Mouse (Mus musculus): ENCODE data around the gene Thap2.

- TF ChIP-seq CTCF (IDR thresholded peaks at IDR 0.05; ENCODE audit: extremely low read depth, insufficient read depth, low read length): no peak
- TF ChIP-seq POLR2A (IDR thresholded peaks at IDR 0.05; ENCODE audit: extremely low read depth, insufficient read depth, low read length): no peak
Measured at GRCm38 (mm10) chr10:115332420-115332952, 51.8 kb downstream of the Thap2 start.

Measured in cortical plate, adult 2 months (tissue).